Mouse (Mus musculus) heart, postnatal 14 days (tissue): ENCODE measurements at regions not wholly inside any gene's neighbourhood (a gene's known extent, or its start where the extent isn't known, plus 50 kb on each side); places are given as distances from the start of the nearest gene placed in this dataset.
A peak's percentile ranks its signal among the peaks of the same experiment; 100 is the strongest.

Experiments used
- DNase-seq, 2 experiments: peaks; one replicate each; pipeline ENCODE4 v3.0.0; 2021 to 2022
- intact Hi-C: fragments of 180-260 bp; cut with DNase I; formaldehyde crosslinking; loops from one replicate; pipeline ENCODE4 v1.15.1; 2025

GRCm38 (mm10) chr9:111841151-111841550 lies 151.0 kb upstream of the Stac start:
- intact Hi-C loops, result no loop called here
- DNase-seq, result no peak

- no peak for DNase-seq
- intact Hi-C loops, result no loop called here
Measured at GRCm38 (mm10) chr9:111838069-111838820, 148.1 kb upstream of the Stac start.

GRCm38 (mm10) chr9:111822094-111822493 lies 131.9 kb upstream of the Stac start:
- intact Hi-C loops, result no loop called here

GRCm38 (mm10) chr9:111817461-111817860 lies 127.3 kb upstream of the Stac start:
- no peak for DNase-seq
- intact Hi-C loops, result no loop called here

More at GRCm38 (mm10) chr9:111822094-111822493, 131.9 kb upstream of the Stac start:
- peak; percentile 11 to 18 for DNase-seq

GRCm38 (mm10) chr9:111804931-111805330 lies 114.8 kb upstream of the Stac start:
- intact Hi-C loops, result no loop called here

GRCm38 (mm10) chr9:111801381-111801780 lies 111.2 kb upstream of the Stac start:
- no peak for DNase-seq
- intact Hi-C loops, result no loop called here

More at GRCm38 (mm10) chr9:111804931-111805330, 114.8 kb upstream of the Stac start:
- peak in 1 of 2 experiments; percentile 14 for DNase-seq

- intact Hi-C loops, result no loop called here
- DNase-seq, result no peak
Measured at GRCm38 (mm10) chr9:111800869-111801268, 110.7 kb upstream of the Stac start.

- no peak for DNase-seq
- intact Hi-C loops, result no loop called here
Measured at GRCm38 (mm10) chr9:111778981-111779380, 88.8 kb upstream of the Stac start.

- intact Hi-C loops, result no loop called here
- no peak for DNase-seq
Measured at GRCm38 (mm10) chr9:111777433-111778135, 87.4 kb upstream of the Stac start.

GRCm38 (mm10) chr9:111774229-111774628 lies 84.1 kb upstream of the Stac start:
- no peak for DNase-seq
- intact Hi-C loops, result no loop called here

- intact Hi-C loops, result no loop called here
- DNase-seq, result no peak
Measured at GRCm38 (mm10) chr9:111762653-111763468, 72.7 kb upstream of the Stac start.

GRCm38 (mm10) chr9:111755235-111755634 lies 65.1 kb upstream of the Stac start:
- DNase-seq, result no peak
- intact Hi-C loops, result loop anchor here (10.0 kb wide), 1 partner anchor 260 kb away; no protein-coding TSS in a partner anchor

- intact Hi-C loops, result no loop called here
- DNase-seq, result no peak
Measured at GRCm38 (mm10) chr9:111746151-111746550, 56.0 kb upstream of the Stac start.

- intact Hi-C loops, result no loop called here
Measured at GRCm38 (mm10) chr9:111745206-111745605, 55.1 kb upstream of the Stac start.

More at GRCm38 (mm10) chr9:111745206-111745605, 55.1 kb upstream of the Stac start:
- DNase-seq, result peak in 1 of 2 experiments; percentile 2
